Mouse (Mus musculus) adrenal gland, postnatal 10 days (tissue): ENCODE measurements around the gene Ccnl2. TPM values are rescaled to one million over a fixed set of nuclear protein-coding genes. Genes with fewer than 3 reads are reported as not detected.
"Not testable (repeated sequence)": the region's sequence is repeated elsewhere in the genome, so short reads cannot be mapped to it uniquely, and the experiment has no call there.

Experiments used
- DNase-seq: peaks from one replicate; pipeline ENCODE4 v3.0.0; 2021; ENCODE audit warnings: mixed read lengths
- long read RNA-seq, 2 experiments: library from polyadenylated mRNA; stranded (forward); transcript quantifications; one replicate each; pipeline ENCODE4 v2.0.0; 2021
- total RNA-seq, 2 experiments: library from RNA; stranded (reverse); gene quantifications; 2 replicates each; pipeline ENCODE4 v1.2.3; 2021

Gene Ccnl2
- 100 to 1,000 TPM in 1 of 2 experiments, 10 to 100 TPM in 1; 82.7 to 124 TPM for total RNA-seq
- long read RNA-seq, experiment 1, full-length matches to known transcripts: 76 of 206 reads
- long read RNA-seq, experiment 1, partial matches to known transcripts: 80 of 206 reads
- long read RNA-seq, experiment 1, other reads (novel, unspliced or antisense): 50 of 206 reads
- long read RNA-seq, experiment 2, full-length matches to known transcripts: 98 of 183 reads
- long read RNA-seq, experiment 2, partial matches to known transcripts: 34 of 183 reads
- long read RNA-seq, experiment 2, other reads (novel, unspliced or antisense): 51 of 183 reads

- DNase-seq: peak; percentile 95
Measured at GRCm38 (mm10) chr4:155811929-155812664, at the start of gene Ccnl2. Gene Ccnl2 (plus strand): TSS chr4:155812489.

DNA sequence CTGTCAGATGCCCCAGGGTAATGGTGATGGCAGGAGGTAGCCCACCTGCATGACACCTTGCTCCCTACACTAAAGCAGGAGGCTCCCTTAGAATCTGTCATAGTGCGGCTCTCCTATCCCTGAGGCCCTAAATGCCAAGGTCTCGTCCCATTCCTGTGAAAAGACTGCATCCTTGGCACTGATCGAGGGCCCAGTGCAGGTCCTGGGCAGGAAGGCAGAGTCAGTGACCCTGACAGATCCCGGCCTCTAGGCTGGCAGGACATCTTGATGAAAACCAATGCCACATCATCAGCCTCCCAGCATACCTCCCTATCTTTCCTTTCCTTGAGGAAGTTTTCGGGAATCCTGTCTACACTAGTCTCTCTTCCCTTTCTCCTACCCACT, 42.8 kb upstream of the Ccnl2 start:
- no peak for DNase-seq

- peak; percentile 95 for DNase-seq
Measured at GRCm38 (mm10) chr4:155769880-155770512, 42.3 kb upstream of the Ccnl2 start.

DNA sequence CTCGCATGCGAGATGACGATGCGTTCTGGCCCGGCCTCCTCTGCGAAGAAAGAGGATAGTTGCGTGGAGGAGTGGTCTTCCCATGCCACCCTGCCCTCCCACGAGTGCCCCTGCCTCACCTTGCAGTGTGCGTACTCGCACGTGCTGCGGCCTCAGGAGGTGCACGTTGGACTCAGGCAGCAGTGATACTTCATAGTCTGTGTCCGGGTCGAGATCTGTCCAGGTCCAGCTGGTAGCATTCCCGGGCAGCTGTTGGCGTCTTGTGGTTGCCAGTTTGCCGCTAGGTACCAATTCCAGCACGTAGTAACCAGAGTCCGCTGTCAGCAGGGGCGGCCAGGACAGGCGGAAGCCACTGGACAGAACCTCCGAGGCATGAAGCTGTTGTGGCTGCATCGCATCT, 41.7 kb upstream of the Ccnl2 start:
- no peak for DNase-seq

DNA sequence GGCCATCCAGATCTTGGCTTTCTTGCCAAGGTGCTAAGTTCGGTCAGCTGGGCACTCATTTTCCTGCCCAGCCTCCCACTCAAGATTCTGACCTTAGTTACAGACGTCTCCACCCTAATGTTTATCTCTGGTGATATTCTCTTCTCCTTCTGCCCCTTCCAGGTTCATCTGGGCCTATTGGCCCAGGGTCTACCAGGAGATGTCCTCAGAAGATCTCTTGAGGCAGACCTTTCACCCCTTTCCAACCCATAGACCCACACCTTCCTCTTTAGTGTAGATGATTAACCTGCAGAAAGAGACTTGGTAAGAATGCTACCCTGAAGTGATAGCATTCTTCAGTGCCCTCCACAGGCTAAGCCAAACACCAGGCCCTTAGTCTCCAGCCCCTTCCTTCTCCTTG, 40.6 kb upstream of the Ccnl2 start:
- DNase-seq: no peak

DNA sequence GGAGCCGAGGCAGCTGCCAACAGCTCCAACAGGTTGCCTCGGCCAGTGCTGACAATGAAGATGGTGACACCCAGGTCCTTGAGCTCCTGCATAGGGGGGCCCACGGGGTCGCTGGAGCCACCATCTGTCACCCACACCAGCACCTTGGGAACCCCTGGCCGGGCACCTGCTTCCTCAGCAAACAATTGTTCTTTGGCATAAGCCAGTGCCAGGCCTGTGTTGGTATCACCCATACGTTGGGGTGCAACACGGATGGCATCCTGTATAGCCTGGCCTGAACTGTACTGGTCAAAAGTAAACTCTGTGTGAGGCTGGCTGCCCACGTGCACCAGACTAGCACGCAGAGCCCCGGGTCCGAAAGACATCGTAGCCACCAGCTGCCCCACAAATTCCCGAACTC, 39.5 kb upstream of the Ccnl2 start:
- no peak for DNase-seq

DNA sequence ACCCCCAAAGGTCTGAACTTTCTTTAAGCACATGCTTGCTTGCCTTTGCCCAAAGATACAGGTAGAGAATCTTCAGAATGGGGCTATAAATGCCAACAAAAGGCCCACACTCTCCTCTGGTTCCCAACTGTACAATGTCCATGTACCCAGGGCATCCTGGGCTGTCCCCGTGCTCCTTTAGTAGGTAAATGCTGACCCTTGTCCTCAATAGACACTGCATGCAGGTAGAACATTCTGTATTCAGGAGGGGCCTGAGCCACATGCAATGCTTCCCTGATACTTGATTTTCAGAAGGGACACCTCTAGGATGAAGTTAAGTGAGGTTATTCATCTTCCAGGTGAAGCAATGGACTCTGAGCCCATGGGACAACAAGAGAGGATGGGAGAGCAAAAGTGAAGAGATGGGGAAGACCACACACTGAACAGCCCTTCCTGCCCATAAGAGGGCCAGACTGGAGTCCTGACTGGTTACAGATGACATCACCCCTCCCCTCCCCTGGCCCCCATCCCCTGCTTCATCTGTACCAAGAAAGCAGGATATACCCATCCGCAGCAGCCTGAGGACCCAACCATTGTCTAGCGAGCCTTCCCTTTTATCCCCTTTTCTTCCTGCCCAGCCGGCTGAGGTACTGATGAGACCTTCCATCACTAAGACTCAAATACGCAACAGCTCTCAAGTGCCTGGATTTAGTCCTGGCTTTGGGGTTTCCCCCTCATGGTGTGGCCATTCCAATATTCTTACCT, 38.8 kb upstream of the Ccnl2 start:
- no peak for DNase-seq

- peak; percentile 93 for DNase-seq
Measured at GRCm38 (mm10) chr4:155774280-155774754, 38.0 kb upstream of the Ccnl2 start, which contains the start of gene Vwa1. Gene Vwa1 (minus strand): TSS chr4:155774698.

DNA sequence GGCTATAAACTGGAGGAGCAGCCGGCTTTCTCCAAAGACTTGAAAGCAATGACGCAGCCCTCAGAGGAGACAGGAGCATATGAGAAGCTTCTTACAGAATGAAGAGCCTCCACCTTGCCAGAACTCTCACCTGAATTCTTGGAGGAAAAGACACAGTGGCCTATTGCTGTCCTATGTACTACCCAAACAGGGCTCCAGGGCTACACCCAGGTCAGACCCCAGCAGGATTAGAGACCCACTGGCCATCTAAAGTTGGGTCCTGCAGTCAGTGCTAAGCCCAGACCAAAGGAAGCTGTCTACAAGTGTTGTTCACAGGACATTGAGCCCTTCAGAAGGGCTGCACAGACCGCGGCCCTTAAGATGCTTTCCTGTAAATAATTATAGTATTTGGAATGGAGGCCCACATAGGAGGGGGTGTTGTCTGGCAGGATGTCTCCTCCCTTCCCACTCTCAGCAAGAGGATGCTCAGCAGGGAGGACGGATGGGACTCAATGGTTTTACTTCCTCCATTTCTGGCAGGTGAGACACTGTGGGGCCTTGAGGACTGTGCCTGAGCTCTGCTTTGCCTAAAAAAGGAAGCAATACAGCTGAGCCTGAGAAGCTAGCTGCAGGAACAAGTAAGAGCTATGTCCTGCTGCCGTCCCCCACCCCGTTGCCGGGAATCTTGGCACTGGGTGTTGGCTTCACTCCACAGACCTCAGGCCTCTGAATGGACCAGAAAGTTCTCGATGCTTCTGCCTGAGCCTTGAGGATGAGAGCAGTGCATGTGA, 37.1 kb upstream of the Ccnl2 start:
- DNase-seq: peak; percentile 53

GRCm38 (mm10) chr4:155775855-155776254, 36.4 kb upstream of the Ccnl2 start:
- DNase-seq: peak; percentile 66

DNA sequence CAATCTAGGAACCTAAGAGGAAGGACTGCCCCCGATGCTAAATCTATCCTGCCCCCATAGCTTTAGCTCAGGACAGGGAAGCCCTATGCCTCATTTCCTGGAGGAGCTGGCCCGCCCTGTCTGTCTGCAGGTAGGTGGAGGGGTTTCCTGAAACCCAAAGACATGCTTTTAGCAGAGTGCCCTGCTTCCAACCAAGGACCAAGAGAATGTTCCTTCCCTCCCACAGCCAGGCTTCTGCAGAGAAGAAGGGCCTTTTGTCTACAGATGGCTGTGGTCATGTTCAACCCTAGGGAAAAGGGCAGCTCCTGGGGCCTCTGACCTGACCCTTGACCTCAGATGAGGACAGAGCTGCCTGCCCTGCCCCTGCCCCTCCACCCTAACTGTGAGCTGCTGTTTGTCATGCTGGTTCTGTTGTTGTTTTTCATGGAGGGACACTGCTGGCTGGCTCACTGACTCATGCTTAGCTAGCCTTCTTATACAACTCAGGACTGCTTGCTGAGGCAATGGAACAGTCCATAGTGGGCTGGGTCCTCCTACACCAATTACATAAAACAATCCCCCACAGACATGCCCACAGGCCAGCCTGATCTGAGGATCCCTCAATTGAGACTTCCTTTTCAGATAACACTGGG, 35.5 kb upstream of the Ccnl2 start:
- DNase-seq: no peak

DNA sequence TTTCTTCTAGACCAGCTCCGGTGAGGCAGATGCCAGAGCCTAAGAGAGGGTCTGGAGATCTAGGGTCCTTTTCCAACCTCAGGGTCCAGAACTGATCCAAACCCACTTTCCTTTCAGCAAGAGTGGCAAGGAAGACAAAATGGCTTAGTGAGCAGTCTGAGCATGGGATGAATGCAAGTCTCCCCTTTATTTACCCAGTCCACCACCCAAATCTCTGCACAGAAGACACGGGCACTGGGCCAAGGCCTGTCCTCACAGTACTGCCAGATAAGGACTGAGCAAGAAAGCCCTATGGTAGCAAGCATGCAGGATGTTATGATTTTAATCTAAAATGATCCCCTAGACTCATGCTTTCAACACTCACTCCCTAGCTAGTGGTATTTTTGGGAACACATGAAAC, 34.5 kb upstream of the Ccnl2 start:
- DNase-seq: peak; percentile 54

DNA sequence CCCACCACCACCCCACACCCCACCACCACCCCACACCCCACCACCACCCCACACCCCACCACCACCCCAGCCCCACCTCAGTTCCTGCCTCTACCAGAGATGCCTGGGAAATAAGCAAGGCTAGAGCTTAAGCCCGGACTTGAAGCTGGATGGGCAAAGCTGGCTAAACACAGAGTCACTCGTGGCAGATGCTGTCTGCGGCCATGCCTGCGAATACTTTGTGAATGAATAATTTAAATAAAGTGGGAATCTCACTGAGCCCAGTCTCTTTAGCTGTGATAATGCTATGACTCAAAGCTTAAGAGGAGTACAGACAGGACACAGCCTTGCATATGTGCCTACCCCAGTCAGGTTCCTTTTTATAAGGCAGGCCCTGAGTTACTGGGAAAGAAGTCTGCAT, 32.8 kb upstream of the Ccnl2 start:
- no peak for DNase-seq

DNA sequence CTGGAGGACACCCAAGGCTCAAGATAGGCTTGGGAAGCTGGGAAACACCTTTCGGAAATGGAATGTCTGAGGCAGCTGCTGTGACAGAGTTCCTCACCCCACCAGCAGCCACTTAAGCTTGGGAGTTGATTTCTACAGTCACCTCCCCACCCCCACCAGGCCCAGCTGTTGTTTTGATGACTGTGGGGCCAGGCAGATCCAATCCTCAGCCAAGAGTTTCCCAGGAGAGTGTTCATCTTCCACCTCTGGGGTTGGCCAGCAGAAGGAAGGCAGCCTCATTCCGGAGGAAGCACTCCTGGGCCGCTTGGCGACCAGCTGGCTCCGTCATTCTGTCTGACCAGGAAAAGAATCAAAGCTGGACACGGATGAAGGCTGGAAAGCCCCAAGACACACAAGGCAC, 31.4 kb upstream of the Ccnl2 start:
- peak; percentile 65 for DNase-seq

GRCm38 (mm10) chr4:155783486-155784080, 28.7 kb upstream of the Ccnl2 start:
- no peak for DNase-seq

DNA sequence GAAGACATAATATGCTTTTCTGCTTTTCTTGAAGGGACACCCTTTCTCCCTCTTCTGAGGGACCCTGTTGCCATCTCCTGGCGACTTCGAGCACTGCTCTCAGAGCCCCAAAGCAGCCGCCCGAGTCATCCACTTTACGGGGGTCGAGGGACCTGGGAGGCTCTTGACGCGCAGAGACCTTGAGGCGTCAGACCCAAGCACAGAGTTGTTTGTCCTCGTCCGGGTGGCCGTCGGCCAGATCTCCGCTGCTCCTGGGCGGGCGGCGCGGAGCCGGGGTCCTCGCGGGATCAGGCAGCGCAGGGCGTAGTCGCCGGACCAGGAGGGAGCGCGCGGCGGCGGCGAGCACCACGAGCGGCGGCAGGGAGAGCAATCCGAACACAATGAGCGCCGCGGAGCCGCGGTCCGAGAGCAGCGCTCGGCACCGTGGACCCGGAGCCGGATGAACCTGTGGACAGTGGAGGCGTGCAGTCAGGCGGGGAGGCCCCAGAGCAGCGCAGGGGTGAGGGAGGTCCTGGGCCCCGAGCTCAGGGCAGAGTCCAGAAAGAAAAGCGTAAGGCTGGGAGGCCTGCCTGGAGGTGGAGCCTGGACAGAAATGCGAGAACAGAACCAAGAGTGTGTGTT, 28.1 kb upstream of the Ccnl2 start:
- peak; percentile 86 for DNase-seq

- no peak for DNase-seq
Measured at GRCm38 (mm10) chr4:155785246-155785645, 27.0 kb upstream of the Ccnl2 start.

DNA sequence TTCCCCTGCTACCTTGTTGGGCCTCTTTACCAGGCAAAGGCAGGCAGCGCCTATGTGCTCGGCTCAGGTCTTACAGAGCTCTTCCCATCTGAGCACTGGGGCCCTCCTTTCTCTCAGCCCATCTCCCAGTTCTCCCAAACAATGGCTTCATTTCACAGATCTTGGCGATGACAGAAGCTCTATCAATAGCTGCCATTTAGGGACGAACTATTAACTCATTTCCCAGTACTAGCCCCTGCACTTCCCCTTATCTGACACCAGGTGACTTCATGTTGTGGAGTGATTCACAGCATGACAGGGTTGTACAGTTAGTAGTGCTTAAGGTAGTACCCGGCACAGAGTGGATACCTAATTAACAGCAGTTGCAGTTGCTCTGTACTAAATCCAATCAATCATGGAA, 26.5 kb upstream of the Ccnl2 start, which contains the start of gene Tmem88b:
Gene Tmem88b, minus strand, starts transcription at position 56 of the 400 bp plus-strand sequence.
- no peak for DNase-seq

GRCm38 (mm10) chr4:155788300-155788699, 24.0 kb upstream of the Ccnl2 start:
- no peak for DNase-seq

GRCm38 (mm10) chr4:155788833-155789232, 23.5 kb upstream of the Ccnl2 start:
- DNase-seq: not testable (repeated sequence)
